Mouse (Mus musculus): Measurements from ENCODE around the gene Iqcf1. TPM values are rescaled to one million over a fixed set of nuclear protein-coding genes. Genes with fewer than 3 reads are reported as not detected.

Iqcf1 gene
- total and polyA plus RNA-seq, 3 experiments = not detected

DNA sequence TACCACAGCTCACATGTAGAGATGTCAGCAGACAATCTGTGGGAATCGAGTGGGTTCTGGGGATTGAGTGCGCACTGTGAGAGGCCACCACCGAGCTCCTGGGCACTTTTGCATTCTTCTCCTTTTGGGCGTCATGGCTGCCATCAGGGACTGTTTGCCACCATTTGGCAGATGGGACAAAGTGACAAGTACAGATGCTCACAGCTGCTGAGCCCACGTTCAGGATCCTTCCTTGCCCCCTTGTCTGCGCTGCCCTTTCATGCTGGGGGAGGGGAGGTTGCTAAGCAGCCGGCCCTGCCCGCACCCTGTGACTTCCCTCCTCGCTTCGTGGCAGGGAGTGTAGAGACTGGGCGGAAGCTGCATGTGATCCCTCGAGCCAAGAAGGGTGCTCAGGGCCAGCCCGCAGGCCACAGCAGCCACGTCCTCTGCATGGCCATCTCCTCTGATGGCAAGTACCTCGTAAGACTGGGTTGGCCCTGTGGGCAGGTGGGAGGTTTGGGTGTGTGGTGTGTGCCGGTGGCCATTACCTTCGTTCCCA is 17.1 kb upstream of the Iqcf1 start:
- no peaks in the 10 kb centered on the region for H3K9me3 ChIP-seq (replicated peaks; ENCODE audit: low read length)
- no peak overlapping the region for H3K4me2 ChIP-seq (ENCODE audit: insufficient read depth, low read depth, poor library complexity, severe bottlenecking)
- no peak overlapping the region for H3K9ac ChIP-seq (ENCODE audit: insufficient read depth, low read depth)
- no peaks in the 10 kb centered on the region for H3K27me3 ChIP-seq (replicated peaks)
- dilution Hi-C loops (cut with MboI; ENCODE audit: extremely low pct_ligation_motif_present, extremely low pct_unique_long_range_greater_than_20kb, low sequenced_read_pairs) = no loop called here
- H3K4me1 ChIP-seq (ENCODE audit: control insufficient read depth in 1 of 2, insufficient read depth in 2 of 2) = peaks cover 6 to 33% of the 10 kb centered on the region in 2 experiments; a peak in 3 of 4 replicates
- H3K79me2 ChIP-seq (replicated peaks; ENCODE audit: control insufficient read depth, extremely low read depth, insufficient read depth, poor library complexity, severe bottlenecking) = peaks cover 21% of the 10 kb centered on the region
- no peak for TF ChIP-seq ZMIZ1 (IDR thresholded peaks at IDR 0.05; ENCODE audit: low read depth, low read length)
- no peak for TF ChIP-seq POLR2A (IDR thresholded peaks at IDR 0.05; ENCODE audit: low read depth, low read length)
- TF ChIP-seq MXI1 (IDR thresholded peaks at IDR 0.05; ENCODE audit: low read depth, low read length) = no peak
- TF ChIP-seq SMC3 (IDR thresholded peaks at IDR 0.05; ENCODE audit: low read depth, low read length) = no peak
- TF ChIP-seq USF1 (IDR thresholded peaks at IDR 0.05; ENCODE audit: low read depth, low read length) = no peak
- TF ChIP-seq UBTF (IDR thresholded peaks at IDR 0.05; ENCODE audit: low read depth, low read length) = no peak
- TF ChIP-seq CHD2 (IDR thresholded peaks at IDR 0.05; ENCODE audit: low read length) = no peak
- no peak for TF ChIP-seq MEF2A (IDR thresholded peaks at IDR 0.05; ENCODE audit: borderline replicate concordance, low read depth, low read length)
- TF ChIP-seq TBP (conservative IDR thresholded peaks at IDR 0.05; ENCODE audit: low read depth, low read length) = no peak
- no peak for TF ChIP-seq ZC3H11A (IDR thresholded peaks at IDR 0.05; ENCODE audit: low read depth, low read length)
- TF ChIP-seq RAD21 (IDR thresholded peaks at IDR 0.05; ENCODE audit: low read depth, low read length) = no peak
- TF ChIP-seq RCOR1 (conservative IDR thresholded peaks at IDR 0.05; ENCODE audit: low read depth, low read length) = no peak
- no peak for TF ChIP-seq MAX (IDR thresholded peaks at IDR 0.05; ENCODE audit: low read length)
- TF ChIP-seq CHD1 (IDR thresholded peaks at IDR 0.05; ENCODE audit: low read depth, low read length) = no peak
- no peak for TF ChIP-seq KAT2A (IDR thresholded peaks at IDR 0.05; ENCODE audit: insufficient replicate concordance, low read length)
- TF ChIP-seq SIN3A (IDR thresholded peaks at IDR 0.05; ENCODE audit: low read length) = no peak
- TF ChIP-seq NELFE (IDR thresholded peaks at IDR 0.05; ENCODE audit: low read depth, low read length) = no peak
- in situ Hi-C loops (cut with MboI; ENCODE audit: low pct_ligation_motif_present, low pct_unique_long_range_greater_than_20kb, low sequenced_read_pairs) = no loop called here
- H3K36me3 ChIP-seq (replicated peaks in 1 of 2; ENCODE audit: control insufficient read depth in 1 of 2, insufficient read depth in 1 of 2, low read length in 1 of 2) = peaks cover 59 to 77% of the 10 kb centered on the region in 2 experiments
- H3K4me3 ChIP-seq (replicated peaks in 1 of 3; ENCODE audit: low read depth in 2 of 3, low read length in 2 of 3, poor library complexity in 1 of 3) = no peak overlapping the region
- H3K27ac ChIP-seq (ENCODE audit: insufficient read depth, low read depth) = no peak overlapping the region
- no peak for DNase-seq (ENCODE audit: extremely low read depth)

DNA sequence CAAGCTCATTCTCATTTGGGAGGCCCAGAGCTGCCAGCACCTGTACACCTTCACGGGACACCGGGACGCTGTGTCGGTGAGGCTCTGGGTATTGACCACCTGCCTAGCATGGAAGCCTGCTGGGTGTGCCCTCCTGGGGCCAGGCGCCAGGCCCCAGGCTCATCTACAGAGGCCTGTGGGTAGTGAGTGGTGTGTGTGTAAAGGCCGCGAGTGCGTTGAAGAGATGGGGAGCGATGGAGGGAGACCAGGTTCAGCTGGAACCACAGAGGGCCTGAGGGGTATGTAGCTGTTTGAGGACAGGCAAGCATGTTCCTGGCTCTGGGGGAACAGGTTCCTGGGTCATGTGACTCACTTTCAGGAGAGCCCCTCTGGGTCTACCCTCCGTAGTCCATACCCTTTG is 16.6 kb upstream of the Iqcf1 start:
- peaks cover 16% of the 10 kb centered on the region for H3K79me2 ChIP-seq (replicated peaks; ENCODE audit: control insufficient read depth, extremely low read depth, insufficient read depth, poor library complexity, severe bottlenecking)
- H3K9me3 ChIP-seq (replicated peaks; ENCODE audit: low read length) = no peaks in the 10 kb centered on the region
- H3K4me3 ChIP-seq (replicated peaks in 1 of 3; ENCODE audit: low read depth in 2 of 3, low read length in 2 of 3, poor library complexity in 1 of 3) = no peak overlapping the region
- no peak overlapping the region for H3K27ac ChIP-seq (ENCODE audit: insufficient read depth, low read depth)
- H3K4me2 ChIP-seq (ENCODE audit: insufficient read depth, low read depth, poor library complexity, severe bottlenecking) = no peak overlapping the region
- H3K36me3 ChIP-seq (replicated peaks in 1 of 2; ENCODE audit: control insufficient read depth in 1 of 2, insufficient read depth in 1 of 2, low read length in 1 of 2) = peaks cover 59 to 77% of the 10 kb centered on the region in 2 experiments
- H3K27me3 ChIP-seq (replicated peaks) = no peaks in the 10 kb centered on the region
- H3K9ac ChIP-seq (ENCODE audit: insufficient read depth, low read depth) = no peak overlapping the region
- DNase-seq (ENCODE audit: extremely low read depth) = no peak
- peaks cover 6 to 31% of the 10 kb centered on the region in 2 experiments; a peak in 3 of 4 replicates for H3K4me1 ChIP-seq (ENCODE audit: control insufficient read depth in 1 of 2, insufficient read depth in 2 of 2)
- dilution Hi-C loops (cut with MboI; ENCODE audit: extremely low pct_ligation_motif_present, extremely low pct_unique_long_range_greater_than_20kb, low sequenced_read_pairs) (no loop called here), in situ Hi-C loops (cut with MboI; ENCODE audit: low pct_ligation_motif_present, low pct_unique_long_range_greater_than_20kb, low sequenced_read_pairs) (no loop called here)
- no peak for TF ChIP-seq TCF12 (IDR thresholded peaks at IDR 0.05; ENCODE audit: low read depth, low read length)
- no peak for TF ChIP-seq CTCF (conservative IDR thresholded peaks at IDR 0.05 in 1 of 2, IDR thresholded peaks at IDR 0.05 in 1 of 2; ENCODE audit: low read depth in 2 of 2, low read length in 2 of 2)
- no peak for TF ChIP-seq MYC (IDR thresholded peaks at IDR 0.05; ENCODE audit: low read depth, low read length)
- TF ChIP-seq SMC3 (IDR thresholded peaks at IDR 0.05; ENCODE audit: low read depth, low read length) = no peak
- no peak for TF ChIP-seq RCOR1 (conservative IDR thresholded peaks at IDR 0.05; ENCODE audit: low read depth, low read length)
- TF ChIP-seq SIN3A (IDR thresholded peaks at IDR 0.05; ENCODE audit: low read length) = no peak
- TF ChIP-seq NRF1 (IDR thresholded peaks at IDR 0.05; ENCODE audit: low read depth, low read length) = no peak
- TF ChIP-seq POLR2AphosphoS2 (IDR thresholded peaks at IDR 0.05; ENCODE audit: low read depth, low read length) = no peak
- TF ChIP-seq UBTF (IDR thresholded peaks at IDR 0.05; ENCODE audit: low read depth, low read length) = no peak
- TF ChIP-seq KAT2A (IDR thresholded peaks at IDR 0.05; ENCODE audit: insufficient replicate concordance, low read length) = no peak
- no peak for TF ChIP-seq MAZ (IDR thresholded peaks at IDR 0.05; ENCODE audit: low read depth, low read length)
